Mouse (Mus musculus) stomach, embryonic 15.5 days (tissue): ENCODE data around the gene Akr1b7. TPM values are rescaled to one million over a fixed set of nuclear protein-coding genes. Genes with fewer than 3 reads are reported as not detected.
"Not testable (repeated sequence)": the region's sequence is repeated elsewhere in the genome, so short reads cannot be mapped to it uniquely, and the experiment has no call there.

Source experiments
- ATAC-seq: fragments of 200-750 bp; cut with Nextera tagmentation; 2 replicates; pipeline ENCODE4 v1.8.0; 2017; ENCODE audit warnings: low read depth, moderate number of reproducible peaks, moderate TSS enrichment; ENCODE audit not compliant: insufficient read depth, low FRiP score
- H3K27ac ChIP-seq: fragments of 300-500 bp; sonication (generic); 2 replicates; pipeline ENCODE4 v1.5.1; 2015; ENCODE audit warnings: mild to moderate bottlenecking, inconsistent platforms
- H3K27me3 ChIP-seq: fragments of 300-500 bp; sonication (generic); replicated peaks from 2 replicates; pipeline ENCODE4 v1.6.1; 2015; ENCODE audit warnings: inconsistent platforms
- H3K36me3 ChIP-seq: fragments of 300-500 bp; sonication (generic); 2 replicates; pipeline ENCODE4 v1.6.1; 2015; ENCODE audit warnings: inconsistent platforms
- H3K4me1 ChIP-seq: fragments of 300-500 bp; sonication (generic); 2 replicates; pipeline ENCODE4 v1.6.1; 2015; ENCODE audit warnings: inconsistent platforms
- H3K4me2 ChIP-seq: fragments of 300-500 bp; sonication (generic); 2 replicates; pipeline ENCODE4 v1.6.1; 2015; ENCODE audit warnings: mild to moderate bottlenecking, inconsistent platforms
- H3K4me3 ChIP-seq: fragments of 300-500 bp; sonication (generic); replicated peaks from 2 replicates; pipeline ENCODE4 v1.5.1; 2015; ENCODE audit warnings: inconsistent platforms
- H3K9ac ChIP-seq: fragments of 300-500 bp; sonication (generic); 2 replicates; pipeline ENCODE4 v1.6.1; 2015; ENCODE audit warnings: inconsistent platforms
- H3K9me3 ChIP-seq: fragments of 300-500 bp; sonication (generic); 2 replicates; pipeline ENCODE4 v1.6.1; 2016; ENCODE audit warnings: inconsistent platforms
- WGBS: fragments of 180-500 bp; shearing (Covaris S2); methylation state at CpG from one replicate; pipeline ENCODE4 v1.1.7; 2015; 5-methylcytosine and 5-hydroxymethylcytosine counted together
- polyA plus RNA-seq: library from polyadenylated mRNA; unstranded; fragments of >200 nt; fragmentation: Nextera tagmentation; extraction: Ambion mirVana; gene quantifications from 2 replicates; pipeline ENCODE4 v1.2.1, GENCODE M21; 2015

The Akr1b7 gene
- polyA plus RNA-seq, result 3.5 and 5.4 TPM in 2 replicates

- no peak for ATAC-seq
- Histone ChIP-seq H3K4me3 (no peak within 1 kb of the TSS), H3K27me3 (no peaks in the 10 kb centered on the region), H3K4me2 (no peak within 1 kb of the TSS), H3K27ac (no peak within 1 kb of the TSS), H3K4me1 (no peaks in the 10 kb centered on the region), H3K36me3 (no peaks in the 10 kb centered on the region), H3K9ac (no peak within 1 kb of the TSS), H3K9me3 (no peaks in the 10 kb centered on the region)
- 52% methylated on average over 6 of the region's 6 CpGs for WGBS
These were observed at the start of gene Akr1b7 for GRCm38 (mm10) chr6:34412023-34412422. Gene Akr1b7, plus strand, starts transcription at chr6:34412334.

DNA sequence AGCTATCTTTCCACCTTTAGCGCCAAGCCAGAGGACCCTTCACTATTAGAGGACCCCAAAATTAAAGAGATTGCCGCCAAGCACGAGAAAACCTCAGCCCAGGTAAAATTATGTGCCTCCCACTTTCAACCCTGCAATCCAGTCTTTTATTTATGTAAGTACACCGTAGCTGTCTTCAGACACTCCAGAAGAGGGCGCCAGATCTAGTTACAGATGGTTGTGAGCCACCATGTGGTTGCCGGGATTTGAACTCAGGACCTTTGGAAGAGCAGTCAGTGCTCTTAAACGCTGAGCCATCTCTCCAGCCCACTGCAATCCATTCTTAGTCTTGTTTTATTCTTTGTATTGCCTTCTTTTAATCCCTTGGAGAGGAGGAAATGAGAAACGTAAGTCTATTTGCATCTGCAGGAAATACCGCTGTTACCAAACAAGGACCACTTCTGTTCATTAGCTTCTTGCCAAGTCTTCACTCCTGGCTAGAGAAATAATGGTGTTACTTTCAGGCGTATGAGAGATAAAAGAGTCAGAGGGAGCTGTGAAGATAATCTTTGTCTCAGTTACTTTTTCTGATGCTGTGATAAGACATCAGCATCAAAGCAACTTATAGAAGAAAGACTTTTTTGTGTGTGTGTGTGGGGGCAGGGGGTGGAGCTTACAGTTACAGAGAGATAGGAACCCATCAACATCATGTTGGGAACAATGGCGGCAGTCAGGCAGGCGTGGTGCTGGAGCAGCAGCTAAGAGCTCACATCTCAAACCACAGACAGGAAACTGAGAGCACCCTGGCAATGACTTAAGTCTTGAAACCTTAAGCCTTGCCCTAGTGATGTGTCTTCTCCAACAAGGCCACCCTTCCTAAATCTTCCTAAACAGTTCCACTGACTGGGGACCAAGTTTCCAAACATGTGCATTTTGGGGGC lies 47.7 kb upstream of the Akr1b7 start:
- no peak for ATAC-seq
- WGBS, result 82% methylated on average over 12 of the region's 12 CpGs
- no peak overlapping the region for H3K4me3 ChIP-seq
- no peaks in the 10 kb centered on the region for H3K36me3 ChIP-seq
- no peak overlapping the region for H3K27ac ChIP-seq
- no peak overlapping the region for H3K4me2 ChIP-seq
- H3K9ac ChIP-seq, result no peak overlapping the region
- H3K27me3 ChIP-seq, result no peaks in the 10 kb centered on the region
- no peaks in the 10 kb centered on the region for H3K4me1 ChIP-seq
- no peaks in the 10 kb centered on the region for H3K9me3 ChIP-seq

DNA sequence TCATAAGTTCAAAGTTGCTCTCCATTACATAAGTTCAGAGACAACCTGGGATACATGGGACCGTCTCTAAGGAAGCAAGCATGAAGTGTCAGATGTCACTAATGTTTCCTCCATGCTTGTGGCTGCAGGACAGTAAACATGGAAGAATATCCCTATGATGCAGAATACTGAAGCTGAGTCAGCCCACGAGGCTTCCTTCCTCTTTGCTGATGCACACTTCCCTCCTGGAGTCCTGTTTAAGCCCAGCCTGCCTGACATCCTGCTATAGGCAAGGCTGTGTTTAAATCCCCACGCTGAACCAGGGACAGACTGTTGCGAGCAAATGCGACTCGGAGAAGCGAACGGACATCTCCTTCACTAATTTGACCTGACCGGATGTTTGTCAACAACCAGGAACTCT lies 44.1 kb upstream of the Akr1b7 start:
- Histone ChIP-seq H3K4me2 (no peak overlapping the region), H3K27ac (no peak overlapping the region), H3K4me1 (no peaks in the 10 kb centered on the region), H3K9me3 (no peaks in the 10 kb centered on the region), H3K27me3 (no peaks in the 10 kb centered on the region), H3K9ac (no peak overlapping the region), H3K4me3 (no peak overlapping the region), H3K36me3 (no peaks in the 10 kb centered on the region)
- WGBS, result 71% methylated on average over 9 of the region's 9 CpGs
- ATAC-seq, result no peak

GRCm38 (mm10) chr6:34370081-34370480 lies 42.1 kb upstream of the Akr1b7 start:
- ATAC-seq, result no peak
- Histone ChIP-seq H3K4me2 (no peak overlapping the region), H3K9me3 (no peaks in the 10 kb centered on the region), H3K36me3 (no peaks in the 10 kb centered on the region), H3K9ac (no peak overlapping the region), H3K27me3 (no peaks in the 10 kb centered on the region), H3K4me1 (no peaks in the 10 kb centered on the region), H3K4me3 (no peak overlapping the region), H3K27ac (no peak overlapping the region)
- 77% methylated on average over 8 of the region's 8 CpGs for WGBS

DNA sequence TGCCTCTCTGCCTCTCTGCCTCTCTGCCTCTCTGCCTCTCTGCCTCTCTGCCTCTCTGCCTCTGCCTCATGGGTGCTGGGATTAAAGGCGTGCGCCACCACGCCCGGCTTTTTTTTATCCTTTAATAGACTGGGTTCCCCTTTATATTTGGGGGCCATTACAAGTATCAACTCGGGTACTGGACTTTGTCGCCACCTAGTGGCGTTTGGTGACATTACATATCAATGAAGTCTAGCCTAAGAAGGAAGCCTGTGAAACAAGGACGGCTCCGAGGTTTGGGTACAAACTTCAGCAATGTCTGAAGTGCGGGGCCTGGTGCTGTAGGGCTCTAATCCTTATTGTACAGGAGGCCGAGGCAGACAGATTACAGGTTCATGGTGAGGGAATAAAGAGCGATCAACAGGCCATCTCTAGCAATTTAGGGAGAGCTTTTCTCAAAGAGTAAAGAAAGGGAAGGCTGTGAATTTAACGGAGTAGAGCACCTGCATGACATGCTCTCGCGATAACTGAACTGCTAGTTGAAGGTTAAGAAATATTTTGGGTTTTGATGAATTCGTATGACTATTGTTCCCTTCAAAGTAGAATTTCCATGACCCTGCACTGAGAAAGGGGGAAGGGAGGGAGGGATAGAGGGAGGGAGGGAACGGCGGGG lies 40.3 kb upstream of the Akr1b7 start:
- 22% methylated on average over 18 of the region's 18 CpGs for WGBS
- no peaks in the 10 kb centered on the region for H3K27me3 ChIP-seq
- H3K9me3 ChIP-seq, result no peaks in the 10 kb centered on the region
- H3K4me2 ChIP-seq, result peak overlapping the region; percentile 38
- no peaks in the 10 kb centered on the region for H3K4me1 ChIP-seq
- ATAC-seq, result no peak
- H3K27ac ChIP-seq, result no peak overlapping the region
- H3K36me3 ChIP-seq, result no peaks in the 10 kb centered on the region
- no peak overlapping the region for H3K9ac ChIP-seq
- no peak overlapping the region for H3K4me3 ChIP-seq

GRCm38 (mm10) chr6:34373841-34374240 lies 38.3 kb upstream of the Akr1b7 start:
- Histone ChIP-seq H3K27ac (no peak overlapping the region), H3K9ac (no peak overlapping the region), H3K36me3 (no peaks in the 10 kb centered on the region), H3K9me3 (no peaks in the 10 kb centered on the region), H3K27me3 (no peaks in the 10 kb centered on the region), H3K4me3 (no peak overlapping the region), H3K4me1 (no peaks in the 10 kb centered on the region), H3K4me2 (no peak overlapping the region)
- 81% methylated on average over 7 of the region's 7 CpGs for WGBS
- no peak for ATAC-seq

- not testable (repeated sequence) for H3K4me3 ChIP-seq, H3K9ac ChIP-seq, H3K27me3 ChIP-seq, H3K4me1 ChIP-seq, H3K4me2 ChIP-seq, H3K36me3 ChIP-seq, ATAC-seq, H3K27ac ChIP-seq, H3K9me3 ChIP-seq
- WGBS, result 78% methylated on average over 5 of the region's 5 CpGs
These were observed 36.2 kb upstream of the Akr1b7 start for GRCm38 (mm10) chr6:34375888-34376287.

- WGBS, result 41% methylated on average over 8 of the region's 8 CpGs
- H3K9me3 ChIP-seq, result no peaks in the 10 kb centered on the region
- ATAC-seq, result no peak
- H3K27ac ChIP-seq, result no peak overlapping the region
- no peaks in the 10 kb centered on the region for H3K36me3 ChIP-seq
- peak overlapping the region; percentile 83; the same call in 1 of the 2 replicates for H3K4me2 ChIP-seq
- H3K4me1 ChIP-seq, result peaks cover 15% of the 10 kb centered on the region
- H3K27me3 ChIP-seq, result no peaks in the 10 kb centered on the region
- H3K4me3 ChIP-seq, result no peak overlapping the region
- H3K9ac ChIP-seq, result no peak overlapping the region
These were observed 28.7 kb upstream of the Akr1b7 start for GRCm38 (mm10) chr6:34383401-34383800.

DNA sequence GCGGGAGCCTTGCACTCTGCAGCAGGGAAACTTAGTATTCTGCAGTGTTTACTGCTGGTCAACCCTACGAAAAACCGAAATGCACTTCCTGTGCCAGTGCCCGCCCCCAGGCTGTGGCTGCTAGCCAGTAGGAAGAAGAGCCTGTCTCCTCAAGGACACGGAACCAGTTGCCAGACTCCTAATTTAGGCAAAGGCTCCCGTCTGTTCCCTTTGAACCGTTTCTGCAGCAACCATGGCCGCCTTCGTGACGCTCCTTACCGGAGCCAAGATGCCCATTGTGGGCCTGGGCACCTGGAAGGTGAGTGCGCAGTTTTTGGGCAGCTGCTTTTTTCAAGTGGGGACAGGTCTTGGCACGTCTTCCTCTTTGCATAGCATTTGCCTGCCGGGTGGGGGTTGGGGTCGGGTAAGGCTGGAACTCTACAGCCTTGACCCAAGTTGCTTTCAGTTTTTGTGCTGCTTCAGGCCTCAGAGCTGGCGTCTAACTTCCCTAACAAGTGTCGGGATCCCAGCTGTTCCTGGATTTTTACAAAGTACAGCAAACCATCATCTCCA lies 27.9 kb upstream of the Akr1b7 start, which contains the start of gene Akr1b10:
TSS of gene Akr1b10 (plus strand) at position 109 of the 552 bp plus-strand sequence.
- peak within 1 kb of the TSS; percentile 83 for H3K4me2 ChIP-seq
- WGBS, result 2% methylated on average over 17 of the region's 17 CpGs

GRCm38 (mm10) chr6:34384701-34385370 lies 27.3 kb upstream of the Akr1b7 start:
- ATAC-seq, result peak; percentile 73; the same call in 1 of the 2 replicates

More for the DNA sequence above, 27.9 kb upstream of the Akr1b7 start, which contains the start of gene Akr1b10:
- H3K4me3 ChIP-seq, result peak within 1 kb of the TSS; percentile 52
- H3K9ac ChIP-seq, result peak within 1 kb of the TSS; percentile 39; the same call in 1 of the 2 replicates
- peaks cover 15% of the 10 kb centered on the region for H3K4me1 ChIP-seq
- H3K27ac ChIP-seq, result peak within 1 kb of the TSS; percentile 85
- H3K36me3 ChIP-seq, result no peaks in the 10 kb centered on the region
- no peaks in the 10 kb centered on the region for H3K27me3 ChIP-seq
- peak; percentile 52 for ATAC-seq
- H3K9me3 ChIP-seq, result no peaks in the 10 kb centered on the region

DNA sequence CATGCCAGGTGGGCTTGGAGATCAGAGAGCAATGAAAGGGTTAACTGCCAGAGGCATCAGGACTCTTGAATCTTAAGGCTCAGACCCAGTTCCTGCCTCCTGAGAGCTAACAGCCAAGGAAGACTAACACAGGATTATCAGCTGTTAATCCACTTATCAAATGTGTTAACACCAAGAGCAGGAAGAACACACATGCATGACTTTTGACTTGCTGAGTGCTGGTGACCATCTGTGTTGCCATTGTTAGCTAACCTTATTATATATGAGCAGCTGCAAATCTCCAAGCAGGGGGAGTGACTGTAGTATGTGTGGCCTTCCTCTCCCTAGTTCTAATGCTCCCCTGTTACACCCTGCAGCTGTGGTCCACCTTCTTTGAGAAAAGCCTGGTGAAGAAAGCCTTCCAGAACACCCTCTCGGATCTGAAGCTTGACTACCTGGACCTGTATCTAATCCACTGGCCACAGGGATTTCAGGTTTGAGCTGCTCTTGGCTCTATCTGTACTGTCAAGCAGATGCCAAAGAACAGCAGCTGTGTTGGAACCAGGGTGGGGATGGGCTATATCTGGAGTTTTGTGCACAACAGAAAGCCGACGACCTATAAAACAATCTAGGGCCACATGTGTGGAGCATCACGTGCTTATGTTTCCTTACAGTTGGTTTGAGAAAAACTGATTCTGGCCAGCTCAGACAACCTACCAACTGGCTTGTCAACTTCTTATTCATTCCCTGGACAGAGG lies 23.5 kb upstream of the Akr1b7 start:
- WGBS, result 77% methylated on average over 4 of the region's 4 CpGs
- Histone ChIP-seq H3K36me3 (peaks cover 10% of the 10 kb centered on the region; the same call in 1 of the 2 replicates), H3K4me1 (peaks cover 13% of the 10 kb centered on the region; the same call in 1 of the 2 replicates), H3K27me3 (no peaks in the 10 kb centered on the region), H3K9me3 (no peaks in the 10 kb centered on the region), H3K27ac (no peak overlapping the region), H3K4me2 (no peak overlapping the region), H3K4me3 (no peak overlapping the region), H3K9ac (no peak overlapping the region)
- no peak for ATAC-seq

More at GRCm38 (mm10) chr6:34384701-34385370, 27.3 kb upstream of the Akr1b7 start:
- no peaks in the 10 kb centered on the region for H3K9me3 ChIP-seq
- WGBS, result 4% methylated on average over 13 of the region's 13 CpGs
- peak overlapping the region; percentile 85 for H3K27ac ChIP-seq
- H3K9ac ChIP-seq, result peak overlapping the region; percentile 39; the same call in 1 of the 2 replicates
- peaks cover 15% of the 10 kb centered on the region for H3K4me1 ChIP-seq
- H3K4me3 ChIP-seq, result peak overlapping the region; percentile 52
- H3K27me3 ChIP-seq, result no peaks in the 10 kb centered on the region
- H3K4me2 ChIP-seq, result peak overlapping the region; percentile 83
- no peaks in the 10 kb centered on the region for H3K36me3 ChIP-seq
